Mouse (Mus musculus) 416B (cell line): ENCODE results near the gene Abca15.
"Not testable (repeated sequence)": the region's sequence is repeated elsewhere in the genome, so short reads cannot be mapped to it uniquely, and the experiment has no call there.

Experiments
- DNase-seq: peaks from one replicate; pipeline ENCODE4 v3.0.0; 2011; ENCODE audit warnings: low read depth

Abca15 gene

DNA sequence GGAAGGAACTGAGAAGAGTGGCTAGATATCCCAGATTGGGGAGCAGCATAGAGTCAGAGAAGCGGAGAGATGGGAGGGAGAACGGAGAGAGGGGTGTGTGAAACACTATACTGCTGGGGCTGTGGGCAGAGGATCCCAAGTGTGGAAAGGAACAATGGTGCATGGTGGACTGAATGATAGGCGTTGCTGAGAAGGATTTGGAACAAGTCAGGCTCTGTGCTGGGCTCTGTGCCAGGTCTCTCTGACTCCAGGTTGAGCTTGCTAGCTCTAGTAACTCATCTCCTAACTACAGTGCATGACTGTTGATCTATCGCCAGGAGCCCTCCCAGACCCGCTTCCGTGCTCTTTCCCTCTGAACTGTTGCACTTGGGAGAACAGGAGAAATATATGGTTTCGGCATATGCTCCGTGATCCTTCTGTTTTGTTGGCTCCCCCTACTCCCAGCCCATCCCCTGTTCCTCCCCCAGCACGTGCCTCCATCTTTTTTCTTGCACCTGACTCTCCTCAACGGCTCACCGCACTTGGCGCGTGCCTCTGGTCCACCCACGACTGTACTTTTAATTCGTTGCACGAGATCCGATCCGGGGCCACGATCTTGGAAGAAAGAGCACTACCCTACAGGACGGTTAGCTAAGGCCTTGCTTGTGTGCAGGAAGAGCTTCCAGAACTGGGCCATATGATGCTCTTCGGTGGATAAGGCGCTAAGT lies at the start of gene Abca15:
Gene Abca15, plus strand, starts transcription at position 584 of the 707 bp plus-strand sequence.
- no peak for DNase-seq

DNA sequence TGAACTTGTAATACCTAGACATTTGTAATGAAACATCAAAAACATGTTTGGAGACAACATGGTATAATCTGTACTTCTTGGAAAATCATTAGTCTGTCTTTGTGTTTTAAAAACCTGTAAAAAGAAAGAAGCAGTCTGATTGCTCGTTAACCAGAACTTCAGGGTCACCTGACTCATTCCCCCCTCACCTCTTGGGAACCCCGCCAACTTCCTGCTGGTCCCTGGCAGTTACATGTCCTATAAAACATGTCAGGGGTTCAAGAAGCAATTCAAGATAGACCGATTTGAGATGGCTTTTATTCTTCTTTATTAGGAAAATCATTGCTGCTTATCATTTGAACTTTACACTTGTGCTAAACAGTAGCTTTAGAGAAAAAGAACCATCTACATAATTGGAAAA lies 43.2 kb upstream of the Abca15 start:
- DNase-seq, result no peak

DNA sequence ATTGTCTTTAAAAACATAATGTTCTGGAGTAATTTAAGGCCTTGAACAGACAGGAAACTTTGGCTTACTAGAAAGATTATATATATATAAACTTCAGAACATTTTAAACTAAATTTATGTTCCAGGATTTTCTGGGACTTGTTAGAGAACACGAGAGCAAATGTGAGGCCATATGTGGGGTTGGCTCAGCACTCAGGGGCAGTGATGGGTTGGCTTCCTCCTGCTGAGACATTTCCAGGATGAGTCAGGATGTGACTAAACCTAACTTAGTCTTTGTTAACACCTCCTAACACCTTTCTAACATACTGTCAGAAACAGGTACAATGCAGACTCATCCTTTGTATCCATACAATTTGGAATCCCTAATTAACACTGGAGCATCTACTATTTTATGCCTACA lies 12.4 kb upstream of the Abca15 start:
- no peak for DNase-seq

DNA sequence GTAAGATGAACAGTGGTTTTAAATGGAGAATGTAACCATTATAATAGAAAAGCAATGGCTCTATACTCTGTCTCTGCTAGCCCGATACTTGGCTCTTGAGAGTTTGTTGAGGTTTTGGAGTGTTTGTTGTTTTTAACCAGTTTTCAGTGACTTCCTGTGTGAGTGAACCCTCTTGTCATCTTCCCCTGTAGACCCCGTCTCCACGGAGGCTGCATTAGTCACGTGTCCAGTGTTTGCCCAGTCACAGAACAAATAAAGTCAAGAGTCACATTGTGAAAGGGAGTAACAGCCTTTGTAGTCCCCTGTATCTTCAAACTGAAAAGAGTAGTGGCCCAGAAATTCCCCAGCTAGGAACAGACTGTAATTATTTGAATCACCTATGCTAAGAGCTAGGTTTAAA lies 5.5 kb upstream of the Abca15 start:
- no peak for DNase-seq

DNA sequence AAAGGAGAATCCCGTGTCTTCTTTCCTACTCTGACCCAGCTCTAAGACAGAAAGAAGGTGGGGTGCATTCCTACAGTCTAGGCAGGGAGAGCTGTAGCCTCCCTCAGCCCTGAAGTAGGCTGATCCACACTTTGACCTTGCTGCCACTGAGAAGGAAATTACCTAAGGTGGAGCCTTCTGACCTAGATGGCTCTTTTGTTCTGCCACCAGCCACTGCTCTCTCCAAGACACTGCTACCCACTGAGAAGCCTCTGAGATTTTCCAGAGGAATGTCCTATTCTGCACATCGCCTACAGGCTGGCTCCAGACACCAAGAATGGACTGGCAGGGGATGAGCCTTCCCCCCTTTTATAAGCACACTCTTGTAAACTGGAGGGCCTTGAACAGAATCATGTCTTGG lies 2.6 kb upstream of the Abca15 start:
- DNase-seq, result not testable (repeated sequence)

DNA sequence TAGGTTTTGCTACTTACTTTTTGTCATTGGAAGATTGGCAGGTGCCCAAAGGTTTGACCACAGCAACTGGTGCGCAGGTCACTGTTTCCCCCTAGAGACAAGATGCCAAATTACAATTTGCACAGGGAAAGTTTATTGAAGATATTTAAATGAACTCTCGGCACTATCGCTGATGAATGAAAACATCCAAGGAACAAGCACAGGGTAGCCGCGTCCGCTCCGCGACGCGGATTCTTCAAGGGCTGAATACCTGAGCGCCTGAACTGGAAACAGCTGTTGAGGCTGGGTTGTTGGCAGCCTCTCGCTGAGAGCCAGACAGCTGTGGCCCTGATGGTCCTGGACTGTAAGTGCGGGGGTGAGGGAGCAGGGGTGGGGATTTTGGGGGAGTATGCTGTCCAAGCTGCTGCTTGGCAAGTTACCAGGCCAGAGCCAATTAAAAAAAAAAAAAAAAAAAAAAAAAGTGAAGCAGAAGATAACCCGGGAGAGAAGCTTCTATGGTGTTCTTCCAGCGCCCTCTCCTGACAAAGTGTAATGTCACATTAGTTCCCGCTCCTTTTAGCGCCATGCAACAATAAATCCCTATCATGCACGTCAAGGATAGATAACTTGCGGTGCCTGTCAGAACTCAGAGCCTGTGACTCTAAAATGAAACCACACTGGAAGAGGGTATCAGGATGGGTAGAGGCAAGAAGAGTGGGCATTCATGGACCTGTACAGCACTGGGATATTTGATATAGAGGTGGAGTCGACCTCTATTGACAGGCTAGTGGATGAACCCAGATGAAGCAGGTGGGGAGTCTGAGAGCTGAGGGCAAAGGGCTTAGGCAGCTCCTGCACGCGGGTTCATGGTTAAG lies 1.0 kb upstream of the Abca15 start:
- DNase-seq, result no peak

DNA sequence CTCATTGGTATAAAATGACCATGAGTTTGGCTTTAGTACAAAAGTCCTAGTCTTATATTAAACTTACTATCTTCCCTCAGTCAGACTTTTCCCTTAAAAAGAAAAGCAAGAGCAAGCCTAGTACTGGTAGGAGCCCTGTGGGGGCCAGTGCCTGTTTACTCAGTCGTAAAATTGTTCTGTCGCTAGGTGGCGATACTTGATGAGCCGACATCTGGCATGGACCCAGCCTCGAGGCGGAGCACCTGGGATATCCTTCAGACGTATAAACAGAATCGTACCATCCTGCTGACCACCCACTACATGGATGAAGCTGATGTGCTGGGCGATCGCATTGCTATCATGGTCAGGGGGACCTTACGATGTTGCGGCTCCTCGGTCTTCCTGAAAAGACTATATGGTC lies 32.7 kb downstream of the Abca15 start:
- no peak for DNase-seq

DNA sequence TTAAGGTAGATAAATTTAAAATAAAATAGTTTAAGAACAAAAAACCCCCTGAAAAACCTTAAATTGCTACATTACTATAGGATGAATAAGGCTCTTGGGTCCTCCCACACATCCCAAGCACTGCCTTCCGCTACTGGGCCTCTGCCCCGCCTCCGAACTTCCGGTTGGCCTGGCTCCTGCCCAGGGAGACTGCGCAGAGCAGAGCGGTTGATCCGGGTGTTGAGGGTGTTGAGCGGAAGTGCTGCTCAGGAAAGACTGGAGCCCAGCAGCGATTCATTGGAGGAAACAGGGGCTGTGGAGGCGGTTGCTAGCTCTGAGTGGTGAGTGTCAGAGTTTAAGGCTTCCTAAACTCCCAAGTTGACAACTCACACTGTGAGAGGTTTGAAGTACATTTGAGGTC lies 81.0 kb downstream of the Abca15 start, which contains the start of gene Abca16:
Gene Abca16, plus strand, starts transcription at position 201 of the 400 bp plus-strand sequence.
- DNase-seq, result no peak

DNA sequence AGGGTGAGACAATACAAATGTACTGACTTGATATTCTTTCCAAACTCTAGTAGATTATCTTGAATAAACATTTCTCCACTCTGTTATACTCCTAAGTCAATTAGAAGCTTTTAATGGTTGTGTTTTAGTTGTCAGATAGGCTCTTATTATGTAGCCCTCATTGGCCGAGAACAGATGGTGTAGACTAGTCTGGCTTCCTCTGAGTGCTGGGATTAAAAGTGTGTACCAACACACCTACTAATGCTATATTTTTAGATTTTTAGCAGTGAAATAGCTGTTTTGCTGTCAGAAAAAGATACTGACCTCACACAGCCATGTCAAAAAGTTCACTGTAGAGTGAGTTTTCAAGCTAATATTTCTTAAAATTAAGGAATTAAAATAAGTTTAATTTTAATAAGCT lies 83.9 kb downstream of the Abca15 start:
- DNase-seq, result no peak

DNA sequence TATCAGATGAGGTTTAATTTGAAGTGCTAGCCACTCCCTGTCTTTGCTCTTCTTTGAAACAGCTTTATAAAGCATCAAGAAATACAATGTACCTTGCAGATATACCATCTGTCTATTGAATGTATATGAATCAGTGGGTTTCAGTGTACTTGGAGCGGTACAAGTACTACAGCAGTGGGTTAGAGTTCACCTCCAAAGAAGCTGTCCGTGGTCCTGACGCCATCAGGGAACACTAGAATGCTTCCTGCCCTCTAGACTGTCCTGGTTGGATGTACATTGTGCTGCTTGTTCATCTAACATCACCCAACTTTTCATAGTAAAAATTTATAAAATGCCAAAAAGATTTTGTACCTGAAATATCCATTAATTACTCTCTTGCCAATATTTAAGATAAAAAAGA lies 98.2 kb downstream of the Abca15 start:
- DNase-seq, result peak; percentile 22

DNA sequence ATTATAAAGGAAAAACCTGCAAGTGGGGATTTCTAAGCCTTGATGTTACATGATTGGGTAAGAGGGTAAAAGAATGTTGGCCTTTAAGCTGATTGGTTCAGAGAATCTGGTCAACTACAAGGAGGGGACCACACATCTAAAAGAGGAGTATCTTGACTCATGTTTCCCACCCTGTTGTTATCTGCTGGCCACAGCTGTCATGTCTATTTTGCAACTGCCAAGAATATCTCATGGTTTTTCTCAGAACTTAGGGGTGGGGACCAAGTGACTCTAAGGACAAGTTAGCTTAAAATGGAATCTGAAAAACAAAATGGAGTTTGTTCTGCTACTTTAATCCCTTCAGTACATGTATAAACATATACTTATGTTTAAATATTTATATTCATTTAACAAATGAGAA lies 103.0 kb downstream of the Abca15 start:
- peak; percentile 29 for DNase-seq
